Mouse (Mus musculus): ENCODE results near the gene Ppp4r4.
"Not testable (repeated sequence)": the region's sequence is repeated elsewhere in the genome, so short reads cannot be mapped to it uniquely, and the experiment has no call there.

Gene Ppp4r4

GRCm38 (mm10) chr12:103634430-103634829 lies 102.3 kb downstream of the Ppp4r4 start:
- no peak for DNase-seq (ENCODE audit: low read depth)

- no peak for DNase-seq (ENCODE audit: low read depth)
Measured at GRCm38 (mm10) chr12:103635846-103636245, 103.8 kb downstream of the Ppp4r4 start.

GRCm38 (mm10) chr12:103643336-103643735 lies 111.3 kb downstream of the Ppp4r4 start:
- no peak for DNase-seq (ENCODE audit: low read depth)

- no peak for DNase-seq (ENCODE audit: low read depth)
Measured at GRCm38 (mm10) chr12:103643818-103644217, 111.7 kb downstream of the Ppp4r4 start.

- DNase-seq (ENCODE audit: low read depth) = no peak
Measured at GRCm38 (mm10) chr12:103644601-103645000, 112.5 kb downstream of the Ppp4r4 start.

GRCm38 (mm10) chr12:103646314-103646713 lies 114.2 kb downstream of the Ppp4r4 start:
- no peak for DNase-seq (ENCODE audit: low read depth)

- no peak for DNase-seq (ENCODE audit: low read depth)
Measured at GRCm38 (mm10) chr12:103653836-103654235, 121.8 kb downstream of the Ppp4r4 start.

- DNase-seq (ENCODE audit: low read depth) = no peak
Measured at GRCm38 (mm10) chr12:103655123-103656044, 123.3 kb downstream of the Ppp4r4 start.

GRCm38 (mm10) chr12:103656848-103657626 lies 125.0 kb downstream of the Ppp4r4 start, which contains the start of gene Serpina6:
Gene Serpina6, minus strand, starts transcription at chr12:103657212.
- DNase-seq (ENCODE audit: low read depth) = no peak

GRCm38 (mm10) chr12:103657991-103658390 lies 125.9 kb downstream of the Ppp4r4 start:
- DNase-seq (ENCODE audit: low read depth) = no peak

- DNase-seq (ENCODE audit: low read depth) = no peak
Measured at GRCm38 (mm10) chr12:103659171-103659570, 127.1 kb downstream of the Ppp4r4 start.

- DNase-seq (ENCODE audit: low read depth) = no peak
Measured at GRCm38 (mm10) chr12:103660076-103660475, 128.0 kb downstream of the Ppp4r4 start.

- not testable (repeated sequence) for DNase-seq (ENCODE audit: low read depth)
Measured at GRCm38 (mm10) chr12:103662053-103662452, 130.0 kb downstream of the Ppp4r4 start.

Data from fibroblast of lung, adult 2 months (primary cell).